Mouse (Mus musculus) cerebellum, postnatal 25 days (tissue): Measurements from ENCODE around the gene Samd5.

Experiments used
- DNase-seq, 2 experiments: peaks; one replicate each; pipeline ENCODE4 v3.0.0; 2021; ENCODE audit warnings: mixed read lengths in 2 of 2

Gene Samd5

DNA sequence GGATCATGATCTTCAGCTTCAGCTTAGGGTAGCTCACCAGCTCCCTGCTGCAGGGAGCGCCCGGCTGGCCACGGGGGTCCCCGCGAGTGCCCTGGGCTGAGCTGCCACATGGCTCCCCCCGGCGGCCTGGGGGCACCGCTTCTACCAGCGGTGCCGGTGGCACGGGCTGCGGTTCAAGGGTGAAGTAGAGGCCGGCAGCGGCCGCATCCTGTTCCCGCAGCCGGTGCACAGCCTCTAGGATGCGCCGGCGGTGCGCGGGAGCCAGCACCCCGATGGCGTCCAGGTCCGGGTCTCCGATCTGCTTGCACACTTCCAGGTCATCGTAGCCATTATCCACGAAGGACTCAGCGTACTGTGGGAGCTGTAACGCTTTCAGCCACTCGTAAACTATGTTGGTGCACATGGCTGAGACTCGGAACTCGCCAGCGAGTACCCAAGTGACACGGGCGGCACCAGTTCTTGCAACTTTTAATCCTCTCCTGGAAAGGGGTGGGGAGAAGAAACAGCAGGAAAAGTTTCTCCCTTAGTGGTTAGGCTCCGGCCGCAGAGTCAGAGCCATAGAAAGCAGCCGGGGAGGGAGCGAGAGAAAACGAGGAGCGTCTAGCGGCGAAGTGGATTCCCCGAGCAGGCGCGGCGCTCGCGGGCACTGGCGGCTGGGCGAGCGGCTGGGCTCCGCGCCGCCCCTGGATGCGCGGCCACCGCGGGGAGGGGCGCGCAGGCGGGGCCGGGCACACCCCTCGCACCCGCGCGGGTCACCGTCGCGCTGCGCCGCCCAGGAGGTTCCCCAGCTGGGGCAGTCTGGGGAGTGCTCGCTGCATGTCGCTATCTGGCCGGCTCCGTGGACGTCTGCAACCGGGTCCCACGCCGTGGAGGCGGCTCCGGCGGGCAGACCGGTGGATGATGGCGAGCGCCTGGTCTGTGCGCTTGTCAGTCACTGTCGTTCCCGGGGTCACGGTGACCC, at the start of gene Samd5:
Samd5 (minus strand) TSS at position 648 of the 961 bp plus-strand sequence.
- peak; percentile 56 to 63 for DNase-seq

DNA sequence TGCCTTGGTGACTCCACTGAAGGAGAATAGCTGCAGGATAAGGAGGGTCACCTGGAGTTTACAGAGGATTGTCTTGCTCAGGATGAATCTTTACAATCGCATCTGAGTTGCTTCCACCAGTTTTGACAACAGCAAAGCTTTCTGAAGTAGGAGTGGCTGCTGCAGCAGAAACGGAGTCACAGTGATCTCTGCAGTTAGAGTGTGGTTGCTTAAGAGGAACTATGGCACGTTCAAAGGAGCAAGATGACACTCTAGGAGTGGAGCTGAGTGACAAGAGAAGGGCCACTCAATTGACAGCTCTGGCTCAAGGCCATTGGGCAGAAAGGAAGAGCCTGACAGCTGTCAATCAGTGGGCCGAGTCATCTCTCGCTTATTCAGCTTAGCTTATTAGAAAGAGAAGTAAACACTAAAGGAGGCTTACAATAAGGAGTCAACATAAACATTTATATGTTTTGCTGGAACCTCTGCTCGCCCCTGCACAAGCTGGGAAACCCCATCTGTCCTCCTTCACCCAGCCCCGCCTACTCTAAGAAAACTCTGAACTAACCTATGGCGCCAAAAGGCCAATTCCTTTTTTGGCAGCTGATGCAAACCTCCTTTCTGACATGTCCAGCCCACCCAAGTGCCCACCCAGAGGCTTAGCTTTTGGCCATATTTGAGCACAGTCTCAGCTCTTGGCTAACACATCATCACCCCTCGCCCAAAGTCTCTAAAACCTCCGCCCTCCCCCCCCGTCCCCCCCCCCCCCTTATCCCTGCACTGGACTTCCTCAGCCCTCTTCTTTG, 47.7 kb upstream of the Samd5 start:
- no peak for DNase-seq

DNA sequence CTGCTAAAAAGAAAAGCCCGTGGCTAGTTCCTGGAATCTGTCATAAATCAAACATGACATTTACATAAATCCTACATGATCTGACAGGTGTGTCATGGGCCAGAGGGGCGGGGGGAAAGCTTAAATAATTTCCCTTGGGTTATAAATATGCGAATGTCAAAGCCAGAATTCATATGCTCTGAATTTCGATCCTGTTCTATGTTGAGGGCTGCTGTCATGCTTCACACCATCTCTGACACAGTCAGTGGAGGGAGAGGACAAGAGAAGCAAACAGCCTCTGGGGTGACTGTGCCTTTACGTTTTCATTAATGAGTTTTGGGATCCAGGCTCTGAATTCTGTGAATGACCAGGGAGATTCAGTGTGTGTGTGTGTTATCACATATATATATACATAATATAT, 45.0 kb upstream of the Samd5 start:
- DNase-seq = no peak

DNA sequence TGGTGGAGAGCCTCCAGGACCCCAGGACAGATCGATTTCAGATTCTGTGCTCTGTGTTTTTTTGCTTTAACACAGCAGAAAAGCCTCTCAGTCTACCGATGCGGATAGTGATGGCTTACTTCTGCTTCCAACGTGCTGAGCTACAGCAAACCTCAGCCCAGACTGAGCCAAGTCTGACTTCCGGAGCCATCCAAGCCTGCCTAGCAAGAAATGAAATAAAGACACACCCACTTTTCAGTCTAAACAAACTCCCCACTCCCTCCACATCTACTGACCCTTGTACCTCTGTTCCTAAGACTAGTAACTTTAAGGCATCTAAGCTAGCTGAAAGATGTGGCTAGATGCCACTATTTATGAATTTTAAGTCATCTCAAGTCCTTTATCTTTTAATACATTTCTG, 43.1 kb upstream of the Samd5 start:
- DNase-seq = no peak

DNA sequence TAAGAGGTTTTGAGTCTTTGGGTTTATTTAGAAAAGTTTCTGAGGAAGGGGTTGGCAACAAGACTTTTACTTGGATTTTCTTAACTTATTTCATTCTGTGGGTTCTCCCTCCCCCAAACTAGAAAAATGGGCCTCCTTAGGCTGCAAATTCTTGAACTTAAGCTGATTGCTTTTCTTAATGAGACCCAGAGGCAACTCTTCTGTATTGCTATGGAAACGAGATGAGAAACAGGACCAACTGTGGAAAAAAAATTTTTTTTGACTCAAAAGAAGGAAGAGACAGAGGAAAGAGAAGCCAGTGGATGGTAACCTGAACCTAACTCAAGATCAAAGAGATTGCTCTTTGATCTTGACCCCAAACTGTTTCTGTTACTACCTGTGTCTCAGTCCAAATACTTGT, 29.9 kb upstream of the Samd5 start:
- DNase-seq = no peak

DNA sequence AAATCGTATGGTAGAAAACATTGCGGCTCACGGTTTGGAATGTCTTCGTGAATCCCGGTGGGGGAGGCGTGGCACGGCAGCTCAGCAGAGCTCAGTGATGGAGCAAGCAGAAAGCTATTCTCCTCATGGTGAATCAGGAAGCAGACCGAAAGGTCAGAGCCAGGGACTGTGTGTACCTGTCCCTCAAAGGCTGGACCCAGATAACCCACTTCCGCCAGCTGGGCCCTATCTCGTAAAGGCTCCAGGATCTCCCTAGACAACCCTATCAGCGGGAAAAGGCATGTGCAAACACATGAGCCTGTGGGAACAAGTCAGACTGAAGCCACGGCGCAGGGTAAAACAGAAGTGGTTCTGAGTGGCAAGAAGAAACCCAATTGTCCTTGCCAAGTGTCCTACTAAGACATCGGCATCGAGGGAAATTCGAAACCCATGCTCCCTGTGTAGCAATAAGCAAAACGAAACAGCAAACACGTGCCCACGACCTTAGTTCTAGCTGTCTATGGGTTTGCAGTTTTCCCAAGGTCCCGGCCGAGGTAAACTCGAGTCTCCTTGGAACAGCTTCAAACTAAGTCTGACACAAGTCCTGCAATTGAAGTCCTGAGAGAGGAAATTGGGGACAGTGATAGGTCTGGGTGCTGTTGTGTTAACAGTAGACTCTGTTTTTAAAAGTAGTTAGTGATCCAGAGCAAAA, 24.2 kb upstream of the Samd5 start:
- no peak for DNase-seq

DNA sequence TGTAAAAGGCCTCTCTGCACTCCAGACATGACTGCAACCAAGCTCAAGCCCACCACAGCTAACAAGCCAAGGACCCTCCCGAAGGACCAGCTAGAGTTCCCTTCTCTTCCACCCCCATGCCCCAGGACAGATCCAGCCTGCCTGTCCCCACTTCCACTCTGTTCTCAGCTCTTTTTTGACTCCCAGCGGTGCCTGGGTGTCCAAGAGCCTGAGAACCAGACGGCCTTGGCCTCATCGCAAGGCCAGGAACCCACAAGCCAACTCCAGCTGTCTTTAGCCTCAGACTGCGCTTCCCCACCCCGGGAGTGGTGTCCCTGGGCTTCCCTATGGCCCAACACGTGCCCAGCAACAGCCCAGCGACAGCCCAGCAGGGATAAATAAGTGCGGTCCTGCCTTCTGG, 23.1 kb upstream of the Samd5 start:
- no peak for DNase-seq

DNA sequence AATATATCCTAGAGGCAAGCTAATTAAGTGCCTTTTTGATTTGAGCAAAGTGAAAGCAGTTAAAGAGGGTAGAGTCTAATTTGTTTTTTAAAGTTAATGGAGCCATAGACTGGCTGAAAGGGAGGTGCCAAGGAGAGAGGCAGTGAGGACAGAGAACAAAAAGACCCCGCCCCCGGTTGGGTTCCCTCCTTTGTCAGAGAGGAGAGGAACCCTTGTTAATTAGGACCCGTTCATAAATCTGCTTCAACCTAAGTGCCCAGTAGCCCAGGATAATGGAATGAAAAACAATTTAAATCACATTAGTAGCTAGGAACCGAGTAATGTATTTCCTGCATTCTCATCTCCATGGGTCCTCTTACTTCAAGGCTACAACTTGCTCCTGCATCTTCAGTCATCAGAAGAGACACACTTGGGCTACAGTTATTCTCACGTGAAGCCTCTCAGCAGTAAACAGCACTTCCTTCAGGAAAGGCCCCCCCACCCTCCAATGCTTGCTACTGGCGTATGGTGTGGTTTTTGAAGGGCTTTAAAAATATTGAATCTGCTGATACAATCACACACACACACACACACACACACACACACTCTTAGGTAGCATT, 21.6 kb upstream of the Samd5 start:
- DNase-seq = no peak

DNA sequence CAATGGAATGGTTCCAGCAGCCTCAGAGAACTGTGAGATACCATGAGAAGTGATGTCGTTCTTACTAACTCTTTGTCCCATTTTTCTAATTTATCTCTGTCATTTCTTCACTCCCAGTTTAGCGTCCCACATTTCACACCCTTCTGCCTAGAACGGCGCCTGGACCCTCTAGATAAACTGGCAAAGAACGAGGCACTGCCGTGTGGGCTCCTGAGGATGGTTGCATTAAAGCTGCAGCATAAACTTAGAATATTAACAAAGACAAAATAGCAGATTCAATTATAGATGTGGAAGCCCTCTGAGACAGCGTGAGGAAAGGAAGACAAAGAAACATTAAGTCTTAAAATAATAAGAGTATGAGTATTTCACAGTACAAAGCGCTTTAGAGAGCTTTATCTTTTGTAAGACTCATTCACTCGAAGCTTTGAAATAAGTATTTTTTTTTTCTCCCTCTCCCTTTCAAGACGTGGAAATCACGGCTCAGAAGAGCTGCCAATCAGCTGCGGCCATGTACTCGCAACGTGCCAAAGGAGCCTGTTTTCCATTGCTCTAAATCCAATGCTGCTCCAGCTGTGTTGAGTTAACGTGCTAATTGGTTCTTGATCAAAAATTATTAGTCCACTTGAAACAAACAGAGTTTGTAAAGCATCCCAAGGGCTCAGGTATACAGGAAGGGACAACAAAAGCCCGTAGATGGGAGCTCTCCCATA, 19.1 kb upstream of the Samd5 start:
- no peak for DNase-seq

DNA sequence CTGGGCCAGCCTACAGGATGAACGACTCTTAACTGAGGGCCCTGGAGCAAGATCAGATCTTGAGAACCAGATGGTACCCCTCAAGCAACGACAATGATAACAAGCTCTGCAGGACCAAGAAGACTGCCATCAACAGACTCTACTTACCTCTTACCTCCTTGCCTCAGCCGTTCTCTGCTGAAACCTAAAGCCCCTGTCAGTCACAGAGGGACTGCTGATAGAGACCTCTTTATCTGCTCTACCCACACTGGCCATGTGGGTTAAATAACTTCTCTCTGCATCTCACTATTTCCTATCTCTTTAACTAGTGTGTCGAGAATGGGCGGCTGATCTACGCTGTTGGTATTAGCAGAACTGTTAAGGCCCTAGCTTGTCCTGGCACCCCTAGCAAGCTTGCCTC, 5.9 kb upstream of the Samd5 start:
- DNase-seq = no peak

DNA sequence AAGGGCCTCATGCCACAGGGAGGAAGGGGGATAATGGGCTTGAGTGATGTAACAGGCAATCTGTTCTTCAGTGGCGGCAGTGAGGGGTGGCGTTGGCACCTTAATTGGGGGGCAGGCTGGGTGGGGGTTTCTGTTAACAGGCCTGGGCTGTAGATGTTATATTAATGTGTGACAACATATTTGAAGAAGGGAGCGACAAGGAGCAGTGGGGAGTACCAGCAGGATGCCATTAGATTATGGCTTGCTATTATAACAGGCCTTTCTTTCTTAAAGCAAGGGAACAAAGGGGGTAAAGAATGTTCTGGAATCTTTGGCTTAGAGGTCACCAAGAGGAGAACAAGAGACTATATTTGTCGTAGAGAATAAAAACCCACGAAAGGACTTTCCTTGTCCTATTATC, 4.9 kb upstream of the Samd5 start:
- no peak for DNase-seq

DNA sequence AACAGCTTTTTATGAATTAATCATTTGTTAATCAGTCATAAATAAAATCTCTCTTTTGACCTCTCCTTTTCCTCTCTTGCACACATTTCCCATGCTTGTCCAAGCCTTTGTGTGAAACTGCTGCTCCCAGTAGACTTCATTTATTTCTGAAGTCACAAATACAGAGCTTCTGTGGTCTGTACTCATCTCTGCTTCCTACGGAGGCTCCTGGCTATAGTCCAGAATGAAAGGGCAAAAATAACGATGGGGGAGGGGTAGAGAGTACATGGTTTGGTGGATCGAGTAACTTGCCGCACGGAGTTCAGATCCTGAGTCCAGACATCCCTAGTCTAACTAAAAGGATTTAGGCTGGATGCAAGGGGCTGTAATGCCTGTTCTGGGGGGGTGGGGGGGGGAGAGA, 3.1 kb upstream of the Samd5 start:
- no peak for DNase-seq

DNA sequence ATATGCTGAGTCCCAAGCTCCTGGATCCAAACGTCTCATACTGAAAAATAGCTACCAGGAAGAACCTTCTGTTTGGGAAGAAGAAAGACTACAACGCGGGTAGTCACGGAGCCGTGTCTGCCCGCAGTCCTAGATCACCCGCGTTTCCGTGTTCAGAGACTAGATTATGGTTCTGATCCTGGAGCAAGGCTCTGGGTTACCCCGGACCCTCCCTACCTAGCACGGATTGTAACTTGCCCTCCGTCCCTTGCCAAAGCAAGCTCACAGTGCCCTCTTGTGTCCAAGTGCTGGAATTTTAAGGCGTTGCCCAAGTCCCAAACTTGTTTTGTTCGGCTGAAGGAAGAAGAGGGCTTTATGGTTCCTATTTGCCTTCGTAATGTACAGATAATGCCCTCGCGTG, 1.9 kb upstream of the Samd5 start:
- DNase-seq = peak; percentile 68 to 81

DNA sequence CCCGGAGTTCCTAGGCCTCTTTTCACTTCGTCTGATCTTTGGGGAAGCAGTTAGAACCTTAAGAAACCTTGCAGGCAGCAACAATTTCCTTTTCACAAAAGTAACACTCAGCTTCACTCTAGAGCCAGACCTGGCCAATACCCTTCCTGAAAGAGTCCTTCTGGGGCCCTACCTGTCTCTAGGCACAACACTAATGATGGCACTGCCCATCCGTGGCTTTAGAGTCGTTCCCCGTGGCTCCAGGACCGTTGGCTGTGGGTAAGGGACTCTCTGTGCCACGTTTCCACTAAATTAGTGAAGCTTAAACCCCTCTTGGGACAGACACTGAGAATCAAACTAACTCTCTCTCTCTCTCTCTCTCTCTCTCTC, 1.4 kb upstream of the Samd5 start:
- no peak for DNase-seq

DNA sequence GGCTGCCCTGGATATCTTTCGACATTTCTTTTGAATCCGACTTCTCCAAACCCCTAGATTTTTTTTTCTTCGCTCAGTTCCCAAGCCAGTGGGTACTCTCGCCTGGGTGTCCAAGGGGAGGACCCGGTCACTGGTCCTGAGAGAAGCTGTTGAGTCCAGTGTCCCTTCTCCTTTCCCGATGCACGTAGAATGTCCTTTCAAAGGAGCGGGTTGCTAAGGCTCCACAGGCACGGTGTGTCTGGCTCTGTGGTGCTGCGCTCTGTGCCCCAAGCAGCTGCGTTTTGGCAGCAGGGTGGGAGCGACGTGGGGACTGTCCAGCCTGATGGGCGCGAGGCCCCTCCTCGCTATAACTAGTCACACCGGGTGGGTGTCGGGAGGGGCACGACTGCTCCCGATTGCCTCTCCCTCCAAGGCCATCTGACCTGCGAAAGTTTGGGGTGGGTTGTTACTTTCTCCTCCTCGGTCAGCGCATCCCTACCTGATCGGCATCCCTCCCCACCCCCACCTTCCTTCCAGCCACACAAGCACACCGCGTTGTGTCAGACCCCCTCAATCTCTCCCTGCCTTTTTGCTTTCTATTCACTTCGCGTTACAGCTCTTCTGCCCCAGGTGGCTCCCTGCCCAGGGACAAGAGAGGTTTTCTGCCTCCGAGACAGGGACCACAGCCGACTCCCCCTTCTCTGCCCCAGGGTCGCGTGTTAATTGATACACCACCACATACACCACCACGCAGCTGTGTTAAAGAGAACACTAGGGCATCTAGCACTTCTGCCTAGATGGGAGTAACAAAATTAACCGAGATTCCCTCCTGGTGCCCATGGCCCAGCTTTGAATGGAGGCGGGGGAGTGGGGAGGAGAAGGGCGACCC, 776 bp upstream of the Samd5 start:
- DNase-seq = peak; percentile 8 to 26

DNA sequence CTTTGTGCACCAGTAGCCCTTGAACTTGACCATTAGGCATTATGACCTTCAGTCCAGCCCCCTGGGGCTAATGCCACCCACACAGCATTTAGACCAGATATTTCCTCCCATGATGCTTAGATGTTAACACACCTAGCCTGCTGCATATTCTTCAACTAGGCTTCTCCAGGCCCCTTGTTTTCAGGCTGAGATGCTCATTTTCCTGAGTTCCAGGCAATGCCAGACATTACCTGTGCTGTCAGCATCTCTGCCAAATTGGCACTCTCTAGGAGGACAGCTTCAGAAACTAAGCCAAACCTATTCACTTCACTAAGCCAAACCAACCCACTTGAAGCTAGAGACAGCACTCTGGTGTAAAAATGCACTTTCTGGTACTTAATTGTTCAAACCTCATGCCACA, 1.7 kb downstream of the Samd5 start:
- DNase-seq = peak; percentile 9 to 11

DNA sequence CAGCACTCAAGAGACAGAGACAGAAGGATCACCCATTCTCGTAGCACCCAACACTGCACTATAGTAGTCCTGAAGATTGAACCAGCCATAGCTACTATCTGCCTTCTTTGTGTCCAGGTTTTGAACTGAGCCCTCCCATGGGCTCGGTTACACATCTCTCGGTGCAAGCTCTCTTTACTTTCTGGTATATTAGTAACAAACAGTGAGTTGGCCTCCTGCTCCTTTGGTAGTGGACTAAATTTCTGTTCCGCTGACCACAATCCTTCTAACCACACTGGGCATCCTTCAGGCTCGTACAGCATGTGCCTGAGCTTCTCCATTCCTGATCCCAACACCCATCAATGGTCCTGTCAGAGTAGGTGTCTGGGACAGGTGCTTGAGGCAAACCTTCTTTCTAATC, 2.3 kb downstream of the Samd5 start:
- DNase-seq = no peak

DNA sequence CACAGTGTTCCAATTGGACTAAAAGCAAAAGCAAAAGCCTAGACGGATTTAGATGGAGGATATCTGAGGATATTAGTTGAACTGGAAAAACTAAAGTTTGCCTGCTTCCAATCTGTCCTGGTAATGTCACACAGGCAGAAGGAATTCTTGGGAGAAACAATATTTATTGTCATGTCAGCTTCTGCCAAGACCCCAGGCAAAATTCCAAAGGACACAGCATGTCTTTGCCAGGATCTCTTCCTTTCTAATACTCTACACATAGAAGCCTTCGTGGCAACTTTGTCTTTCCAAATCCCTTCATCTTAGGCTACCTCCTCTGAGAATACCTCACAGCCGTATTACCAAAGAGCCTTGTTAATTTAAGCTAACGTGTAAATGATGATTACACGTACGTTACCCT, 4.7 kb downstream of the Samd5 start:
- DNase-seq = no peak

DNA sequence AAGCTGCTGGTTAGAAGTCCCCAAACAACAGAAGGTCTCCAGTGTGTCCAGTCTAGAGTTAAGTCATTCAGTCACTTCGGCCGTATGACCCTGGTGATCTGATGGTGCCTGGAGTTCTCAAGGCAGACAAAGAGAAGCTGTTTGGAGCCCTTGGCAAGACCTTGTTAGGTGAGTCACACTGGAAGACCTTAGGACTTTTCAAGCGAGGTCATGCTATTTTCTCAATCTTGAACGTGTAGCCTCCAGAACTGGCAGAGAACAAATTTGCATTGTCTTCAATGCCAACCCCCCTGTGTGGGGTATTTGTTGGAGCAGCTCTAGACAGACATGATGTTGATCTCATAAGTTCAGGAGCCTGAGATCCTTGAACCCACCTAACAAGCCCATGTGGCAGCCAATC, 6.2 kb downstream of the Samd5 start:
- no peak for DNase-seq

DNA sequence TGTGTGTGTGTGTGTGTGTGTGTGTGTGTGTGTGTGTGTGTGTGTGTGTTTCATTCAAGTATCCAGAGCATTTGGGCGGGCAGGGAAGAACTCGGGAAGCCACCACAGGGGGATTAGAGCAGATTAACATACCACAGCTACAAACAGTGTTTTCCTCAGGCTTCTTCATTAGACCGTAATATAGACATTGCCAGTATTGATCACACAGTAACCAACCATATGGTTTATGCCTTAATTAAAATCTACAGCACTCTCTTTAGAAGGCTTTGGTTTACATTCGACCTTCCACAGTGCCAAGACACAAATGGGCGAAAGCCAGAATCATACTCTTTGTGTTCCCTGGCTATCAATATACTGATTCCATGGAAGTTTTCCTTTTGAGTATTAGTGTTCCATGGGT, 22.1 kb downstream of the Samd5 start:
- no peak for DNase-seq

DNA sequence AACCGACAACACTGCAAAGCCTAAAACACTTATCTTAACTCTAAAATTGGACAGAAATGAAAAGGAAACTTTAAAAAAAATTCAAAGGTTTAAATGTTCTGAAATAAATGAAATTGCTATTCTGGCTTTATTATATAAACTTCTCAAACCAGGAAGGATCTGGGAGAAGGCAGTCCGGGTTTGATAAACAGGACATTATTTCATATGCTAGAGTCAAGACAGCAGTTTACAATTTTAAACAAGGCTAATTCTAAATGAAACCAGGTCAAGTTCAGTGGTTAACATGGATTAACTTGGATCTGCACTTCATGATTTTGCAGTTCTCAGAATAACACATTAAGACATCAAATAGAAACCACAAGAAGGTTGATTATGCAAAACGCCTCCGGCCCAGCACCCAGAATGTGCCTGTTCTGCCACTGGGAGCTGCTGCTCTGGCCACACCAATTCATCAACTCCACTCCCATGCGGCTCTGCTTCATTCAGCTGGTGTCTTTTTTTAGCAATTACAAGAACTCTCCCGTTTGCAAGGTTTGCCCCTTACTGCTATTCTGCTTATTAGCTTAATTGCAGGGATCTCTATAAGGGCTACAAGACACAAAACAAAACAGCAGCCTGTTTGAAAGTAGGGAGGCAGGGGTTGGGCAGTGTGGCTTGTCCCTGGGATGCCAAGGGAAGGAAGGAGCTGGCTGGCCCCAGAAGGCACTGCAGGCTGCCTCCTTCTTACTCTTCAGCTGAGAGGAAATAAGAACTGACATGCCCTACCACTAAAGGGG, 24.8 kb downstream of the Samd5 start:
- DNase-seq = no peak
